Mouse (Mus musculus) liver, embryonic 14.5 days (tissue): Measurements from ENCODE around the gene Lrmda. TPM values are rescaled to one million over a fixed set of nuclear protein-coding genes. Genes with fewer than 3 reads are reported as not detected.

Experiments used
- ATAC-seq: fragments of 200-750 bp; cut with Nextera tagmentation; 2 replicates; pipeline ENCODE4 v1.8.0; 2017; ENCODE audit warnings: moderate number of reproducible peaks, mild to moderate bottlenecking, moderate library complexity; ENCODE audit not compliant: insufficient read depth
- DNase-seq, 3 experiments: peaks; one replicate each; pipeline ENCODE4 v3.0.0-alpha.2; 2012 to 2013; ENCODE audit warnings: low read depth in 3 of 3, low spot score in 3 of 3
- H3K27ac ChIP-seq: fragments of 300-500 bp; sonication (generic); 2 replicates; pipeline ENCODE4 v1.5.1; 2014; ENCODE audit warnings: moderate library complexity, mild to moderate bottlenecking, control low read depth, inconsistent platforms
- H3K27me3 ChIP-seq: fragments of 300-500 bp; sonication (generic); 2 replicates; pipeline ENCODE4 v1.6.1; 2014; ENCODE audit warnings: mild to moderate bottlenecking, low read length, moderate library complexity; ENCODE audit not compliant: control insufficient read depth, insufficient read depth
- H3K36me3 ChIP-seq: fragments of 300-500 bp; sonication (generic); replicated peaks from 2 replicates; pipeline ENCODE4 v1.6.1; 2014; ENCODE audit warnings: low read depth; ENCODE audit not compliant: control insufficient read depth, insufficient read depth
- H3K4me1 ChIP-seq, 2 experiments: fragments of 200-500 bp in 1 of 2; fragments of 300-500 bp in 1 of 2; sonication (generic) in 1 of 2; replicated peaks; 2 replicates each; pipeline ENCODE4 v1.6.1; 2012 to 2014; ENCODE audit warnings: antibody characterized with exemption in 1 of 2, inconsistent platforms in 1 of 2, low read length in 1 of 2; ENCODE audit not compliant: control insufficient read depth in 2 of 2, insufficient read depth in 2 of 2
- H3K4me2 ChIP-seq: fragments of 300-500 bp; sonication (generic); 2 replicates; pipeline ENCODE4 v1.6.1; 2014; ENCODE audit warnings: low read depth, mild to moderate bottlenecking, control low read depth, moderate library complexity
- H3K4me3 ChIP-seq, 2 experiments: fragments of 200-500 bp in 1 of 2; fragments of 300-500 bp in 1 of 2; sonication (generic) in 1 of 2; 2 replicates each; pipeline ENCODE4 v1.5.1; 2012 to 2014; ENCODE audit warnings: low read depth in 2 of 2, low read length in 2 of 2, mild to moderate bottlenecking in 2 of 2, control low read depth in 1 of 2, inconsistent platforms in 1 of 2, moderate library complexity in 1 of 2; ENCODE audit not compliant: insufficient read depth in 1 of 2
- H3K9ac ChIP-seq: fragments of 300-500 bp; sonication (generic); replicated peaks from 2 replicates; pipeline ENCODE4 v1.6.1; 2014; ENCODE audit warnings: mild to moderate bottlenecking, control low read depth, moderate library complexity
- H3K9me3 ChIP-seq: fragments of 300-500 bp; sonication (generic); 2 replicates; pipeline ENCODE4 v1.6.1; 2016; ENCODE audit warnings: low read length, mixed read lengths; ENCODE audit not compliant: control insufficient read depth
- CTCF ChIP-seq: IDR thresholded peaks from 2 replicates; pipeline ENCODE4 v1.5.1; 2016; ENCODE audit warnings: antibody characterized with exemption, low read depth, control low read depth
- EP300 ChIP-seq: IDR thresholded peaks from 2 replicates; pipeline ENCODE4 v1.6.1; 2016; ENCODE audit warnings: antibody characterized with exemption, low read depth
- WGBS: fragments of 180-500 bp; shearing (Covaris S2); extraction: QIAGEN DNeasy Blood & Tissue Kit; methylation state at CpG from one replicate; pipeline ENCODE4 v1.1.7; 2014; ENCODE audit not compliant: insufficient replicate concordance; 5-methylcytosine and 5-hydroxymethylcytosine counted together
- polyA plus RNA-seq, 2 experiments: library from polyadenylated mRNA; depleted of rRNA in 1 of 2; stranded (reverse) in 1 of 2; unstranded in 1 of 2; fragments of >200 nt; fragmentation: Nextera tagmentation in 1 of 2; extraction: Ambion mirVana in 1 of 2; gene quantifications; 2 replicates each; pipeline versions ENCODE4 v1.2.1 to v1.2.3; 2012 to 2014

Lrmda gene
- polyA plus RNA-seq, 2 experiments: 0.18 to 0.22 TPM

- no peak for ATAC-seq
- H3K27me3 ChIP-seq: no peaks in the 10 kb centered on the region
- H3K9ac ChIP-seq: no peak overlapping the region
- H3K27ac ChIP-seq: no peak overlapping the region
- H3K4me3 ChIP-seq: no peak overlapping the region
- H3K36me3 ChIP-seq: no peaks in the 10 kb centered on the region
- TF ChIP-seq CTCF (no peak), EP300 (no peak)
- no peaks in the 10 kb centered on the region for H3K9me3 ChIP-seq
- H3K4me2 ChIP-seq: no peak overlapping the region
- no peaks in the 10 kb centered on the region for H3K4me1 ChIP-seq
- no peak for DNase-seq
Observed at GRCm38 (mm10) chr14:22494290-22494689, 474.8 kb downstream of the Lrmda start.

- no peaks in the 10 kb centered on the region for H3K9me3 ChIP-seq
- H3K27ac ChIP-seq: no peak overlapping the region
- H3K4me3 ChIP-seq: no peak overlapping the region
- no peaks in the 10 kb centered on the region for H3K4me1 ChIP-seq
- no peaks in the 10 kb centered on the region for H3K27me3 ChIP-seq
- DNase-seq (no peak), ATAC-seq (no peak)
- no peaks in the 10 kb centered on the region for H3K36me3 ChIP-seq
- no peak overlapping the region for H3K4me2 ChIP-seq
- 54% methylated on average over 10 of the region's 10 CpGs for WGBS
- TF ChIP-seq EP300 (no peak), CTCF (no peak)
- no peak overlapping the region for H3K9ac ChIP-seq
Observed at GRCm38 (mm10) chr14:22494866-22495265, 475.4 kb downstream of the Lrmda start.

DNA sequence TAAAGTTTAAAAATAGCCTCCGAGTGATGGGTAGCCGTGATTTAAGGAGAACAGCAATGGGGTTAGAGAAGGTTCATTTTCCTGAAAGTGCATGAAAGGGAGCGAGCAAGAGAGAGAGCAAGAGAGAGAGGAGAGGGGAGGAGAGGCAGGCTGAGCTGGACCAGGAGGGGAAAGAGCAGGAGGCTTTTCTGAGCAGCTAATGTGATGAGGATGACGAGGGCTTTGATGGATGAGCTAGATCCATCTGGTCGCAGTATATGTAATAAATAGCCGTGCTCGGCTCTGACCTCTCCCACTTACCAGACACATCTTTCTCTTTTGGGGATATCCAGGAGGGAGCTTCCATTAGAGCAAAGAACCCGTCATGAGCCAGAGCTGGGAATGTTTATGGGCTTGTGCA lies 475.8 kb downstream of the Lrmda start:
- no peak overlapping the region for H3K4me2 ChIP-seq
- TF ChIP-seq EP300: no peak
- TF ChIP-seq CTCF: no peak
- 64% methylated on average over 8 of the region's 8 CpGs for WGBS

GRCm38 (mm10) chr14:22497636-22498131 lies 478.2 kb downstream of the Lrmda start:
- Histone ChIP-seq H3K4me3 (no peak overlapping the region), H3K9ac (no peak overlapping the region), H3K9me3 (no peaks in the 10 kb centered on the region), H3K27me3 (no peaks in the 10 kb centered on the region), H3K27ac (no peak overlapping the region), H3K4me2 (no peak overlapping the region), H3K4me1 (no peaks in the 10 kb centered on the region), H3K36me3 (no peaks in the 10 kb centered on the region)
- WGBS: 50% methylated on average over 4 of the region's 4 CpGs
- ATAC-seq (no peak), DNase-seq (no peak)
- no peak for TF ChIP-seq EP300
- TF ChIP-seq CTCF: no peak

More for the DNA sequence above, 475.8 kb downstream of the Lrmda start:
- Histone ChIP-seq H3K4me1 (no peaks in the 10 kb centered on the region), H3K27me3 (no peaks in the 10 kb centered on the region), H3K36me3 (no peaks in the 10 kb centered on the region), H3K9me3 (no peaks in the 10 kb centered on the region), H3K4me3 (no peak overlapping the region), H3K9ac (no peak overlapping the region), H3K27ac (no peak overlapping the region)
- ATAC-seq: no peak
- no peak for DNase-seq

- no peaks in the 10 kb centered on the region for H3K36me3 ChIP-seq
- no peak overlapping the region for H3K9ac ChIP-seq
- no peaks in the 10 kb centered on the region for H3K9me3 ChIP-seq
- no peak for ATAC-seq
- no peak overlapping the region for H3K27ac ChIP-seq
- no peaks in the 10 kb centered on the region for H3K27me3 ChIP-seq
- H3K4me2 ChIP-seq: no peak overlapping the region
- no peaks in the 10 kb centered on the region for H3K4me1 ChIP-seq
- TF ChIP-seq CTCF (no peak), EP300 (no peak)
- WGBS: 43% methylated on average over 6 of the region's 6 CpGs
- H3K4me3 ChIP-seq: no peak overlapping the region
- no peak for DNase-seq
Observed at GRCm38 (mm10) chr14:22509747-22510530, 490.4 kb downstream of the Lrmda start.
